Mouse (Mus musculus): Measurements from ENCODE around the gene Etnk1.

Etnk1 gene

GRCm38 (mm10) chr6:143212766-143213165 is 45.7 kb downstream of the Etnk1 start:
- no peak for DNase-seq (ENCODE audit: low spot score in 2 of 2)

- DNase-seq (ENCODE audit: low spot score in 2 of 2): no peak
Observed at GRCm38 (mm10) chr6:143213461-143213860, 46.4 kb downstream of the Etnk1 start.

- DNase-seq (ENCODE audit: low spot score in 2 of 2): no peak
Observed at GRCm38 (mm10) chr6:143216221-143216620, 49.2 kb downstream of the Etnk1 start.

- peak in 1 of 2 experiments; percentile 31 for DNase-seq (ENCODE audit: low spot score in 2 of 2)
Observed at GRCm38 (mm10) chr6:143219347-143219746, 52.3 kb downstream of the Etnk1 start.

GRCm38 (mm10) chr6:143221245-143221644 is 54.2 kb downstream of the Etnk1 start:
- DNase-seq (ENCODE audit: low spot score in 2 of 2): no peak

GRCm38 (mm10) chr6:143224057-143224456 is 57.0 kb downstream of the Etnk1 start:
- DNase-seq (ENCODE audit: low spot score in 2 of 2): no peak

GRCm38 (mm10) chr6:143224885-143225284 is 57.9 kb downstream of the Etnk1 start:
- DNase-seq (ENCODE audit: low spot score in 2 of 2): no peak

- no peak for DNase-seq (ENCODE audit: low spot score in 2 of 2)
Observed at GRCm38 (mm10) chr6:143228696-143229095, 61.7 kb downstream of the Etnk1 start.

- DNase-seq (ENCODE audit: low spot score in 2 of 2): no peak
Observed at GRCm38 (mm10) chr6:143229906-143230305, 62.9 kb downstream of the Etnk1 start.

- no peak for DNase-seq (ENCODE audit: low spot score in 2 of 2)
Observed at GRCm38 (mm10) chr6:143230888-143231287, 63.9 kb downstream of the Etnk1 start.

- DNase-seq (ENCODE audit: low spot score in 2 of 2): no peak
Observed at GRCm38 (mm10) chr6:143232718-143233117, 65.7 kb downstream of the Etnk1 start.

- no peak for DNase-seq (ENCODE audit: low spot score in 2 of 2)
Observed at GRCm38 (mm10) chr6:143234868-143235267, 67.8 kb downstream of the Etnk1 start.

GRCm38 (mm10) chr6:143239362-143240074 is 72.5 kb downstream of the Etnk1 start:
- DNase-seq (ENCODE audit: low spot score in 2 of 2): no peak

- DNase-seq (ENCODE audit: low spot score in 2 of 2): no peak
Observed at GRCm38 (mm10) chr6:143243191-143243590, 76.2 kb downstream of the Etnk1 start.

- DNase-seq (ENCODE audit: low spot score in 2 of 2): no peak
Observed at GRCm38 (mm10) chr6:143257921-143258320, 90.9 kb downstream of the Etnk1 start.

GRCm38 (mm10) chr6:143259169-143259629 is 92.2 kb downstream of the Etnk1 start:
- DNase-seq (ENCODE audit: low spot score in 2 of 2): no peak

- no peak for DNase-seq (ENCODE audit: low spot score in 2 of 2)
Observed at GRCm38 (mm10) chr6:143259870-143260559, 93.0 kb downstream of the Etnk1 start.

- no peak for DNase-seq (ENCODE audit: low spot score in 2 of 2)
Observed at GRCm38 (mm10) chr6:143260560-143261288, 93.7 kb downstream of the Etnk1 start.

GRCm38 (mm10) chr6:143261289-143261665 is 94.3 kb downstream of the Etnk1 start:
- no peak for DNase-seq (ENCODE audit: low spot score in 2 of 2)

GRCm38 (mm10) chr6:143265482-143265881 is 98.5 kb downstream of the Etnk1 start:
- no peak for DNase-seq (ENCODE audit: low spot score in 2 of 2)

GRCm38 (mm10) chr6:143279222-143279621 is 112.2 kb downstream of the Etnk1 start:
- DNase-seq (ENCODE audit: low spot score in 2 of 2): no peak

All from spleen, postnatal 14 days (tissue).